In genomic region chr2:38706661-38707060, GRCm38 (mm10) we compare ENCODE assay signal across 17 mouse cellular contexts. TPM values are rescaled to one million over a fixed set of nuclear protein-coding genes. Genes with fewer than 3 reads are reported as not detected.
A peak's percentile ranks its signal among the peaks of the same experiment; 100 is the strongest.
DNase-seq lines count a peak whose midpoint lies in the region.
"Had no signal": no experiment of that assay in that cellular context is flagged by ENCODE, and none has a peak within 500 bp of the region (broad histone marks: within the 10 kb centered on the region; RNA-seq: fewer than 3 reads in every experiment).

No protein-coding gene starts in this region.

- peak; percentile 43 to 46 for DNase-seq in cerebellum, postnatal 10 days
- no peak for DNase-seq in cerebellum, postnatal 36 days
- DNase-seq in left cerebral cortex, postnatal 4 days, result peak; percentile 36
- DNase-seq in left cerebral cortex, adult 8-10 months (ENCODE audit: low spot score in 2 of 2), result no peak
- DNase-seq in ovary, postnatal 36 days (ENCODE audit: low spot score), result peak; percentile 70
- DNase-seq in ovary, postnatal 10 days (ENCODE audit: low spot score), result no peak
- DNase-seq in adrenal gland, postnatal 25 days, result peak; percentile 73
- DNase-seq in frontal cortex, postnatal 10 days (ENCODE audit: low spot score in 2 of 2), result no peak
- DNase-seq: cerebellum, adult 11 months; cerebellum, postnatal 14 days; forebrain, postnatal 0 days; heart, postnatal 4 days; kidney, adult 18-20 months; kidney, postnatal 25 days; right cerebral cortex, postnatal 4 days had no signal

- intact Hi-C loops in left cerebral cortex, postnatal 4 days (cut with DNase I), result no loop called here

RNA-seq across cellular contexts. Expression of gene Nr5a1, which starts 7.7 kb away (rescaled TPM):
- under 1 TPM in 1 of 2 experiments, not detected in 1; 0.14 TPM for total RNA-seq in left cerebral cortex, postnatal 4 days (2021)
- under 1 TPM in 3 of 4 experiments, not detected in 1; 0.14 to 0.33 (median 0.27) TPM for total RNA-seq in left cerebral cortex, adult 8-10 months (2022)
- total RNA-seq in adrenal gland, postnatal 25 days (2021), result 642 and 788 TPM in 2 replicates
- total RNA-seq: gastrocnemius, adult 18-20 months; granulocyte monocyte progenitor cell, adult 5-6 weeks had no signal

Comparison
In these comparisons a context has a peak if more than half of its experiments do, and no peak if none do; other contexts are left out.
1. DNase-seq: peak in cerebellum, postnatal 10 days (2 of 2), left cerebral cortex, postnatal 4 days (single experiment), ovary, postnatal 36 days (single experiment) and adrenal gland, postnatal 25 days (single experiment); none in cerebellum, postnatal 36 days (0 of 2), left cerebral cortex, adult 8-10 months (0 of 2), ovary, postnatal 10 days (single experiment) and frontal cortex, postnatal 10 days (0 of 2).
2. RNA of gene Nr5a1, which starts 7.7 kb away (total RNA-seq): 642 to 788 TPM in adrenal gland, postnatal 25 days; 0.14 to 0.33 TPM in left cerebral cortex, adult 8-10 months and 0.14 TPM in left cerebral cortex, postnatal 4 days; every median in the first group is over 100 times any median in the second.